ENCODE assay signal across 23 mouse cellular contexts in the genomic region with DNA sequence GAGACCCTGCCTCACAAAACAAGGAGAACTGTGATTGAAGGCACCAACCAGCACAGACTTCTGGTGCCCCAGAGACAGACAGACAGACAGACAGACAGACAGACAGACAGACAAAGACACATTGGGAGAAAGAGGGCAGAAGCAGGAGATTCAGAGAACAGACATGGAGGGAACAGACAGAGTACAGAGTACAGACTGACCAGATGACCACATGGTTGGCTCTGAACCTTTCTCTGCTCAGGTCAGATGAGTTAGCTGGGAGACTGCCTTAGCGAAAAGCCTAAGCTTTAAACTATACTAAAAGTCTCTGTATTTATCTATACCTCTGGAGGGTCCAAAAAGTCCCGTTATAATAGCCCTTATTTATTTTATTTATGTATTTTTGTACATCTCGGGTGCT.
"Had no signal": no experiment of that assay in that cellular context is flagged by ENCODE, and none has a peak within 500 bp of the region (broad histone marks: within the 10 kb centered on the region; RNA-seq: fewer than 3 reads in every experiment).

No protein-coding gene starts in this region.

- ATAC-seq: forebrain, postnatal 0 days; hindbrain, postnatal 0 days; intestine, embryonic 16.5 days had no signal

- H3K27ac ChIP-seq: heart, adult 2 months; heart, embryonic 13.5 days; heart, embryonic 15.5 days; hindbrain, embryonic 13.5 days; hindbrain, embryonic 15.5 days; hindbrain, postnatal 0 days; kidney, postnatal 0 days; layer of hippocampus, adult 2 months; left cerebral cortex, adult 2 months; limb, embryonic 10.5 days; limb, embryonic 12.5 days; liver, embryonic 13.5 days; liver, embryonic 15.5 days had no signal

- H3K9me3 ChIP-seq: heart, embryonic 13.5 days; hindbrain, embryonic 15.5 days; limb, embryonic 10.5 days; limb, embryonic 12.5 days; liver, embryonic 13.5 days; liver, embryonic 15.5 days had no signal

- H3K9ac ChIP-seq: forebrain, postnatal 0 days; heart, embryonic 13.5 days; heart, embryonic 15.5 days; hindbrain, embryonic 13.5 days; hindbrain, embryonic 15.5 days; limb, embryonic 12.5 days; liver, embryonic 13.5 days; liver, embryonic 15.5 days had no signal

- H3K27me3 ChIP-seq: heart, embryonic 13.5 days; heart, embryonic 15.5 days; hindbrain, embryonic 15.5 days; limb, embryonic 12.5 days; liver, embryonic 13.5 days; liver, embryonic 15.5 days had no signal

- H3K4me2 ChIP-seq: heart, embryonic 11.5 days; heart, embryonic 13.5 days; heart, embryonic 15.5 days; hindbrain, embryonic 13.5 days; hindbrain, embryonic 15.5 days; limb, embryonic 12.5 days; liver, embryonic 13.5 days; liver, embryonic 15.5 days had no signal

- H3K4me3 ChIP-seq: heart, adult 2 months; heart, embryonic 13.5 days; heart, embryonic 15.5 days; hindbrain, embryonic 13.5 days; hindbrain, embryonic 15.5 days; layer of hippocampus, adult 2 months; left cerebral cortex, adult 2 months; limb, embryonic 10.5 days; limb, embryonic 12.5 days; liver, embryonic 13.5 days; liver, embryonic 15.5 days had no signal

- H3K36me3 ChIP-seq: heart, embryonic 13.5 days; heart, embryonic 15.5 days; hindbrain, embryonic 13.5 days; hindbrain, embryonic 15.5 days; limb, embryonic 10.5 days; limb, embryonic 12.5 days; liver, embryonic 13.5 days; liver, embryonic 15.5 days had no signal

- DNase-seq: forebrain, postnatal 0 days; gastrocnemius, postnatal 14 days; gastrocnemius, postnatal 36 days; heart, adult 2 months; heart, postnatal 14 days; heart, postnatal 36 days; kidney, adult 18-20 months; kidney, postnatal 14 days; kidney, postnatal 4 days; liver, embryonic 13.5 days had no signal

- H3K4me1 ChIP-seq: heart, embryonic 13.5 days; heart, embryonic 15.5 days; hindbrain, embryonic 15.5 days; liver, embryonic 13.5 days had no signal
